Mouse (Mus musculus): ENCODE measurements around the gene Slc10a7. TPM values are rescaled to one million over a fixed set of nuclear protein-coding genes. Genes with fewer than 3 reads are reported as not detected.
"Not testable (repeated sequence)": the region's sequence is repeated elsewhere in the genome, so short reads cannot be mapped to it uniquely, and the experiment has no call there.

Slc10a7 gene
- total and polyA plus RNA-seq, 2 experiments from 2014 or later = 5.7 to 11.8 TPM

GRCm38 (mm10) chr8:78515132-78515531 is 6.0 kb downstream of the Slc10a7 start:
- DNase-seq (no peak), ATAC-seq (no peak)
- Histone ChIP-seq H3K4me1 (ENCODE audit: insufficient read depth) (no peaks in the 10 kb centered on the region), H3K4me2 (ENCODE audit: low read depth) (no peak overlapping the region), H3K9ac (no peak overlapping the region), H3K4me3 (ENCODE audit: low read depth, low read length) (no peak overlapping the region), H3K36me3 (ENCODE audit: insufficient read depth) (peaks cover 6% of the 10 kb centered on the region; the same call in 1 of the 2 replicates), H3K27ac (ENCODE audit: low read depth, low read length) (no peak overlapping the region), H3K27me3 (ENCODE audit: insufficient read depth, low read length) (no peaks in the 10 kb centered on the region), H3K9me3 (ENCODE audit: low read length) (no peaks in the 10 kb centered on the region)
- no peak for TF ChIP-seq CTCF (IDR thresholded peaks at IDR 0.05; ENCODE audit: low read depth)
- 96% methylated on average over 3 of the region's 3 CpGs for WGBS

- H3K9me3 ChIP-seq (ENCODE audit: low read length) = no peaks in the 10 kb centered on the region
- no peak overlapping the region for H3K4me3 ChIP-seq (ENCODE audit: low read depth, low read length)
- no peak overlapping the region for H3K4me2 ChIP-seq (ENCODE audit: low read depth)
- DNase-seq (no peak), ATAC-seq (no peak)
- H3K27me3 ChIP-seq (ENCODE audit: insufficient read depth, low read length) = no peaks in the 10 kb centered on the region
- no peaks in the 10 kb centered on the region for H3K4me1 ChIP-seq (ENCODE audit: insufficient read depth)
- H3K36me3 ChIP-seq (ENCODE audit: insufficient read depth) = peaks cover 27% of the 10 kb centered on the region
- H3K9ac ChIP-seq = no peak overlapping the region
- WGBS = 90% methylated on average over 6 of the region's 6 CpGs
- TF ChIP-seq CTCF (IDR thresholded peaks at IDR 0.05; ENCODE audit: low read depth) = no peak
- no peak overlapping the region for H3K27ac ChIP-seq (ENCODE audit: low read depth, low read length)
These were observed 24.8 kb downstream of the Slc10a7 start for GRCm38 (mm10) chr8:78533981-78534380.

- no peak for TF ChIP-seq CTCF (IDR thresholded peaks at IDR 0.05; ENCODE audit: low read depth)
- H3K4me1 ChIP-seq (ENCODE audit: insufficient read depth) = no peaks in the 10 kb centered on the region
- 86% methylated on average over 5 of the region's 5 CpGs for WGBS
- H3K27me3 ChIP-seq (ENCODE audit: insufficient read depth, low read length) = no peaks in the 10 kb centered on the region
- ATAC-seq (no peak), DNase-seq (no peak)
- H3K36me3 ChIP-seq (ENCODE audit: insufficient read depth) = peaks cover 14% of the 10 kb centered on the region; the same call in 1 of the 2 replicates
- no peaks in the 10 kb centered on the region for H3K9me3 ChIP-seq (ENCODE audit: low read length)
- no peak overlapping the region for H3K4me2 ChIP-seq (ENCODE audit: low read depth)
- H3K27ac ChIP-seq (ENCODE audit: low read depth, low read length) = no peak overlapping the region
- H3K4me3 ChIP-seq (ENCODE audit: low read depth, low read length) = no peak overlapping the region
- H3K9ac ChIP-seq = no peak overlapping the region
These were observed 27.6 kb downstream of the Slc10a7 start for GRCm38 (mm10) chr8:78536716-78537115.

GRCm38 (mm10) chr8:78537795-78538194 is 28.6 kb downstream of the Slc10a7 start:
- Histone ChIP-seq H3K4me2 (ENCODE audit: low read depth) (no peak overlapping the region), H3K36me3 (ENCODE audit: insufficient read depth) (peaks cover 9% of the 10 kb centered on the region; the same call in 1 of the 2 replicates), H3K27me3 (ENCODE audit: insufficient read depth, low read length) (no peaks in the 10 kb centered on the region), H3K27ac (ENCODE audit: low read depth, low read length) (no peak overlapping the region), H3K4me1 (ENCODE audit: insufficient read depth) (no peaks in the 10 kb centered on the region), H3K4me3 (ENCODE audit: low read depth, low read length) (no peak overlapping the region), H3K9ac (no peak overlapping the region), H3K9me3 (ENCODE audit: low read length) (no peaks in the 10 kb centered on the region)
- DNase-seq = no peak
- 86% methylated on average over 3 of the region's 3 CpGs for WGBS
- TF ChIP-seq CTCF (IDR thresholded peaks at IDR 0.05; ENCODE audit: low read depth) = no peak
- no peak for ATAC-seq

GRCm38 (mm10) chr8:78542670-78543069 is 33.5 kb downstream of the Slc10a7 start:
- not testable (repeated sequence) for H3K36me3 ChIP-seq (ENCODE audit: insufficient read depth); H3K4me1 ChIP-seq (ENCODE audit: insufficient read depth); H3K27me3 ChIP-seq (ENCODE audit: insufficient read depth, low read length); H3K4me2 ChIP-seq (ENCODE audit: low read depth); ATAC-seq; H3K4me3 ChIP-seq (ENCODE audit: low read depth, low read length); H3K9me3 ChIP-seq (ENCODE audit: low read length); H3K9ac ChIP-seq; H3K27ac ChIP-seq (ENCODE audit: low read depth, low read length); DNase-seq
- 95% methylated on average over 5 of the region's 6 CpGs for WGBS

GRCm38 (mm10) chr8:78543621-78544020 is 34.5 kb downstream of the Slc10a7 start:
- Histone ChIP-seq H3K4me3 (ENCODE audit: low read depth, low read length) (no peak overlapping the region), H3K9me3 (ENCODE audit: low read length) (no peaks in the 10 kb centered on the region), H3K9ac (no peak overlapping the region), H3K4me1 (ENCODE audit: insufficient read depth) (no peaks in the 10 kb centered on the region), H3K27ac (ENCODE audit: low read depth, low read length) (no peak overlapping the region), H3K36me3 (ENCODE audit: insufficient read depth) (0 out of 2 replicates have a peak, but pooled peaks cover 3% of the 10 kb centered on the region), H3K27me3 (ENCODE audit: insufficient read depth, low read length) (no peaks in the 10 kb centered on the region), H3K4me2 (ENCODE audit: low read depth) (no peak overlapping the region)
- TF ChIP-seq CTCF (IDR thresholded peaks at IDR 0.05; ENCODE audit: low read depth) = no peak
- no peak for ATAC-seq
- 46% methylated on average over 1 of the region's 1 CpGs for WGBS
- DNase-seq = no peak

GRCm38 (mm10) chr8:78544545-78544944 is 35.4 kb downstream of the Slc10a7 start:
- H3K9me3 ChIP-seq (ENCODE audit: low read length) = no peaks in the 10 kb centered on the region
- 88% methylated on average over 2 of the region's 2 CpGs for WGBS
- no peaks in the 10 kb centered on the region for H3K4me1 ChIP-seq (ENCODE audit: insufficient read depth)
- no peak overlapping the region for H3K9ac ChIP-seq
- no peak overlapping the region for H3K4me2 ChIP-seq (ENCODE audit: low read depth)
- DNase-seq (no peak), ATAC-seq (no peak)
- 0 out of 2 replicates have a peak, but pooled peaks cover 3% of the 10 kb centered on the region for H3K36me3 ChIP-seq (ENCODE audit: insufficient read depth)
- no peak overlapping the region for H3K27ac ChIP-seq (ENCODE audit: low read depth, low read length)
- H3K4me3 ChIP-seq (ENCODE audit: low read depth, low read length) = no peak overlapping the region
- no peak for TF ChIP-seq CTCF (IDR thresholded peaks at IDR 0.05; ENCODE audit: low read depth)
- H3K27me3 ChIP-seq (ENCODE audit: insufficient read depth, low read length) = no peaks in the 10 kb centered on the region

GRCm38 (mm10) chr8:78545153-78545817 is 36.1 kb downstream of the Slc10a7 start:
- H3K4me1 ChIP-seq (ENCODE audit: insufficient read depth); H3K27me3 ChIP-seq (ENCODE audit: insufficient read depth, low read length); H3K36me3 ChIP-seq (ENCODE audit: insufficient read depth); H3K4me3 ChIP-seq (ENCODE audit: low read depth, low read length); DNase-seq; H3K9me3 ChIP-seq (ENCODE audit: low read length); H3K27ac ChIP-seq (ENCODE audit: low read depth, low read length); H3K4me2 ChIP-seq (ENCODE audit: low read depth); ATAC-seq; H3K9ac ChIP-seq: not testable (repeated sequence)
- WGBS = 46% methylated on average over 6 of the region's 14 CpGs
